Mouse (Mus musculus) E14TG2a.4 (cell line): Measurements from ENCODE around the gene Stxbp1.

Source experiments
- H3K27me3 ChIP-seq: 2 replicates; pipeline ENCODE4 v1.6.1; 2014; ENCODE audit warnings: low read length, control low read depth; ENCODE audit not compliant: insufficient read depth
- H3K36me3 ChIP-seq: 2 replicates; pipeline ENCODE4 v1.6.1; 2014; ENCODE audit warnings: low read length, control low read depth; ENCODE audit not compliant: insufficient read depth
- H3K4me1 ChIP-seq: replicated peaks from 2 replicates; pipeline ENCODE4 v1.6.1; 2014; ENCODE audit warnings: low read depth, low read length, control low read depth
- H3K4me3 ChIP-seq: replicated peaks from 2 replicates; pipeline ENCODE4 v1.5.1; 2014; ENCODE audit warnings: mild to moderate bottlenecking, low read length
- H3K9me3 ChIP-seq: 2 replicates; pipeline ENCODE4 v1.6.1; 2014; ENCODE audit warnings: low read length, control low read depth
- CTCF ChIP-seq: conservative IDR thresholded peaks from 2 replicates; pipeline ENCODE4 v1.5.1; 2014; ENCODE audit warnings: low read length
- NANOG ChIP-seq: IDR thresholded peaks from 2 replicates; pipeline ENCODE4 v1.6.1; 2014; ENCODE audit warnings: borderline replicate concordance, low read length, mixed read lengths
- POU5F1 ChIP-seq: IDR thresholded peaks from 2 replicates; pipeline ENCODE4 v1.6.1; 2014; ENCODE audit warnings: low read length, borderline replicate concordance

Gene Stxbp1

DNA sequence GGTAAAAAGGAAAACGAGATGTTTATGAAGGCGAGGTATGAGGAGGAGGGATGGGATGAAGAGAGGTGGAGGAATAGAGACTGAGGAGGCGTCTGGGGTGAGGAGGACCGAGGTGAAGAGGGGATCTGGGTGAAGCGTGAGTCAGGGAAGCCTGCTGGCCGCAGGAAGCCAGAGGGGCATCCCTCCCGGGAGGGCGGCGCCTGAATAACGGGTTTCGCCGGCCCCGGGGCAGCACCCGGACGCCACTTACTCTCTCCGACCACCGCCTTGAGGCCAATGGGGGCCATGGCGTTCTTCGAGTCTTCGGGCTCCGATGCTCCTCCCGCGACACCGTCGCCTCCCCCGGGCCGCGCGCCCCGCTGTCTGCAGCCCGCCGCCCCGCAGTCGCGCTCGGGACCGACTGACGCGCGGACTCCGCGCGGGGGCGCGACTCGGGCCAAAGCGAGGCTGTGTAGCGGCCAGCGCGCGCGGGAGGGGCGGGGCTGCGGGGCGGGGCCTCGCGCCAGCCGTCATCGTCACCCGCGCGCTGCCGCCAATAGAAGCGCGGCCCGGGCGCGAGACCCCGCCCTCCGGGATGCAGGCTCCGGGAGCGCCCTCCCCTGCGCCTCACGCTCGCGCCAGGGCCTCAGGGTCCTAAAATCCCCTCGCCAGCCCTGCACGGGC lies at the start of gene Stxbp1:
Stxbp1 (minus strand) TSS at position 441 of the 663 bp plus-strand sequence.
- no peaks in the 10 kb centered on the region for H3K36me3 ChIP-seq
- peak within 1 kb of the TSS; percentile 92 for H3K4me3 ChIP-seq
- H3K9me3 ChIP-seq: no peaks in the 10 kb centered on the region
- no peak for TF ChIP-seq NANOG
- H3K4me1 ChIP-seq: peaks cover 36% of the 10 kb centered on the region
- H3K27me3 ChIP-seq: peaks cover 32% of the 10 kb centered on the region

GRCm38 (mm10) chr2:32896507-32897147 lies 49.6 kb upstream of the Stxbp1 start:
- peaks cover 99% of the 10 kb centered on the region for H3K4me1 ChIP-seq
- no peak overlapping the region; the same call in 1 of the 2 replicates for H3K4me3 ChIP-seq
- H3K9me3 ChIP-seq: no peaks in the 10 kb centered on the region
- no peak for TF ChIP-seq NANOG
- TF ChIP-seq POU5F1: no peak
- TF ChIP-seq CTCF: no peak
- no peaks in the 10 kb centered on the region for H3K27me3 ChIP-seq
- H3K36me3 ChIP-seq: peaks cover 66% of the 10 kb centered on the region

- Histone ChIP-seq H3K27me3 (no peaks in the 10 kb centered on the region), H3K9me3 (no peaks in the 10 kb centered on the region), H3K4me3 (peak overlapping the region; percentile 45), H3K36me3 (peaks cover 66% of the 10 kb centered on the region), H3K4me1 (peaks cover 99% of the 10 kb centered on the region)
- TF ChIP-seq POU5F1: no peak
- no peak for TF ChIP-seq CTCF
- TF ChIP-seq NANOG: no peak
These were observed 48.6 kb upstream of the Stxbp1 start for GRCm38 (mm10) chr2:32895606-32896106.

DNA sequence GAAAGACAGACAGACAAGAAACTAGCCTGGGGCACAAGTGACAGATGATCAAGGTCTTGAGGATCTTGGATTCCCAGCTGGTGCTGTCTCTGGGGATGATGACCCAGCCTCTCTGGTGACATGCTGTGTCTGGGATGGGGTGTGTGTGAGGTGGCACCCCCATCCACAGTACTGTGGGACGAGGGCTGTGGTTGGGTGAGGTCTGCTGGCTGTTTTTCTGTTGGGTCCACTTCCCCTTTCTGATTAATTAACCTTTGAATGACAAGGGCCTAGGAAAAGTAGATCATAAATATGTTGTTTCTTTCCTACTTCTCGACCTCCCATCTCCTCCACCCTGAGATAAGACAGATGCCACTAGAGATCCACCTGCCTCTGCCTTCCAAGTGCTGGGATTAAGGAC lies 47.1 kb upstream of the Stxbp1 start:
- Histone ChIP-seq H3K4me1 (peaks cover 99% of the 10 kb centered on the region), H3K9me3 (no peaks in the 10 kb centered on the region), H3K4me3 (no peak overlapping the region), H3K27me3 (no peaks in the 10 kb centered on the region), H3K36me3 (peaks cover 60% of the 10 kb centered on the region)
- TF ChIP-seq NANOG (no peak), POU5F1 (no peak), CTCF (no peak)

DNA sequence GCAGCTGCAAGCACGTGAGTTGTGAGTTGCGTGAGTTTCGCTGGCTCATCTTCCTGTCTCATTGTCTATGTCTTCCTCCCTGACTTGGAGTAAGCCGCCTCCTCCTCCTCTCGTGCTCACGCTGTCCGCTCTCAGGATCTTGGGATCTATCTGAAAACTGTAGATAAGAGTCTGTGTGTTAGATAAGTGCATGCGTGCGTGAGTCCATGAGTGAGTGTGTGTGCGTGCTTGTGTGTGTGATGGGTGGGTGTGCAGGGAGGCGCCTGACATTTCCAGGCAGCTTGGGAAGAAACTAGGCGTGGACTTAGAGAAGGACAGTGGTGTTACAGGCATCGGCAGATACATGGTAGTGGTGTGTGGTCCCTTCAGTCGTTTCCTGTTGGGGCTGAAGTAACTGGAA lies 45.4 kb upstream of the Stxbp1 start:
- Histone ChIP-seq H3K4me3 (no peak overlapping the region), H3K27me3 (no peaks in the 10 kb centered on the region), H3K36me3 (peaks cover 59% of the 10 kb centered on the region), H3K4me1 (peaks cover 99% of the 10 kb centered on the region), H3K9me3 (no peaks in the 10 kb centered on the region)
- TF ChIP-seq CTCF: no peak
- no peak for TF ChIP-seq POU5F1
- no peak for TF ChIP-seq NANOG

- no peak overlapping the region for H3K4me3 ChIP-seq
- H3K9me3 ChIP-seq: no peaks in the 10 kb centered on the region
- H3K4me1 ChIP-seq: peaks cover 94% of the 10 kb centered on the region
- peaks cover 57% of the 10 kb centered on the region for H3K36me3 ChIP-seq
- H3K27me3 ChIP-seq: no peaks in the 10 kb centered on the region
- TF ChIP-seq CTCF: no peak
- no peak for TF ChIP-seq NANOG
- TF ChIP-seq POU5F1: no peak
These were observed 44.2 kb upstream of the Stxbp1 start for GRCm38 (mm10) chr2:32891278-32891677.

DNA sequence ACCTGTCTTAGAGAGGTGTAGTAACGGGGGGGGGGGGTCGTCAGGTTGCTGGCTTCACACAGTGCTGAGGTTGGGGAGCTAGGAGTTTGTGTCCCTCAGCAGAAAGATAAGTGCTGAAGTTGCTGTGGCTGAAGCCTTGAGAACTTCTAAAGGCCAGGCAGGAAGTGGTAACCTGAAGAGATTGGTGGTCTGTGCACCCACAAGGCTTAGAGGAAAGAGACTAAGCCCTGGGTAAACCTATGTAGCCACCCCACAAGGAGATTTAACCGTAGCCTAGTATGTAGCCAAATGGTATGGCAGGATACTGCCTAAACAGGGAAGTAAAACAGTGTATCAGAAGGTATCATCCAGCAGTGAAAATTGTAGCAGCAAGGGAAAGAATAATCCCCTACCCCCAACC lies 43.2 kb upstream of the Stxbp1 start:
- H3K4me3 ChIP-seq: no peak overlapping the region
- TF ChIP-seq NANOG: no peak
- no peak for TF ChIP-seq CTCF
- TF ChIP-seq POU5F1: no peak
- H3K4me1 ChIP-seq: peaks cover 92% of the 10 kb centered on the region
- H3K9me3 ChIP-seq: no peaks in the 10 kb centered on the region
- H3K36me3 ChIP-seq: peaks cover 64% of the 10 kb centered on the region
- H3K27me3 ChIP-seq: no peaks in the 10 kb centered on the region

GRCm38 (mm10) chr2:32888551-32888950 lies 41.5 kb upstream of the Stxbp1 start:
- peaks cover 92% of the 10 kb centered on the region for H3K4me1 ChIP-seq
- H3K36me3 ChIP-seq: peaks cover 53% of the 10 kb centered on the region
- H3K9me3 ChIP-seq: no peaks in the 10 kb centered on the region
- no peak overlapping the region for H3K4me3 ChIP-seq
- H3K27me3 ChIP-seq: no peaks in the 10 kb centered on the region
- no peak for TF ChIP-seq CTCF
- TF ChIP-seq NANOG: no peak
- no peak for TF ChIP-seq POU5F1
